Mouse (Mus musculus) testis, adult 2 months (tissue): ENCODE results near the gene Opcml.

Experiments
- CTCF ChIP-seq: fragments of 200-500 bp; IDR thresholded peaks from 2 replicates; pipeline ENCODE4 v1.5.1; 2012; ENCODE audit warnings: low read depth, mild to moderate bottlenecking, inconsistent platforms, low read length, moderate library complexity; ENCODE audit not compliant: control insufficient read depth, insufficient read depth, insufficient replicate concordance
- POLR2A ChIP-seq: fragments of 200-500 bp; IDR thresholded peaks from 2 replicates; pipeline ENCODE4 v1.6.1; 2012; ENCODE audit warnings: low read depth, mild to moderate bottlenecking, inconsistent platforms, low read length, moderate library complexity; ENCODE audit not compliant: control insufficient read depth

DNA sequence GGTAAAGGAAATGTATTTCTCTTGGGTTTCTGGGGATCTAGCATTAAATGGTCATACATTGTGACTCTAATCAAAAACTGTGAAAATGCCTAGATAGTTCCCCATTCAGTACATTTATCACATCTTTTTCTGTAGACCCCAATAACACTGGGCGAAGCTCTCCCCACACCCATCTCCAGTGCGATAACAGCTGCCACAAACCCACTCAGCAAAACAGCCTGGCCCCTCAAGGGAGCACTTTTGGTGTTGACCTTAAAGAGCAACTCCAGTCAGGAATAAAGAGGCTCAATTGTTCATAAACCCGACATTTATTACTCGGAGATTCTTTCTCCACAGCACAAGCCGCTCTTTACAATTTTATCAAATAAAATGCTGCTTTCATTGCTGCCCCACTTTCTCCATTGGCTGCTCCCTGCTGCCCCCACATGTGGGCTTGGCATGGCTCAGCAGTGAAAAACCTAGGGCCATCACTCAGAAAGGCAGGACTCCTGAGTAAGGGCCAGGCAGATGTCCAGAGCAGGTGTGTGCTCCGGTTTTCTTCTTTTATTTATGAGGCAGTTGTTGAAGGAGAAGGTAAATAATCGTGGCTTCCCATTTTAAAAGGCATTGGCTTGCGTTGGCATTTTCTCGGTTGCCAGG lies 781.7 kb downstream of the Opcml start:
- no peak for TF ChIP-seq POLR2A
- no peak for TF ChIP-seq CTCF
